Mouse (Mus musculus): ENCODE measurements around the gene Slc12a7. TPM values are rescaled to one million over a fixed set of nuclear protein-coding genes. Genes with fewer than 3 reads are reported as not detected.

Gene Slc12a7
- total and polyA plus RNA-seq, 3 experiments, result 3.1 to 6.9 TPM; not detected in 1

- no peaks in the 10 kb centered on the region for H3K9me3 ChIP-seq (replicated peaks; ENCODE audit: insufficient read depth, low read length)
- H3K4me1 ChIP-seq (ENCODE audit: control insufficient read depth in 1 of 2, insufficient read depth in 2 of 2, low read length in 2 of 2), result no peaks in the 10 kb centered on the region
- H3K4me3 ChIP-seq (ENCODE audit: control insufficient read depth in 1 of 2, insufficient read depth in 1 of 2, low read depth in 2 of 2, low read length in 2 of 2), result no peak overlapping the region
- H3K9ac ChIP-seq (ENCODE audit: control insufficient read depth, low read depth, low read length, poor library complexity, severe bottlenecking), result no peak overlapping the region
- TF ChIP-seq CTCF (IDR thresholded peaks at IDR 0.05 in 2 of 3, conservative IDR thresholded peaks at IDR 0.05 in 1 of 3; ENCODE audit: control insufficient read depth in 1 of 3, insufficient read depth in 1 of 3, low read depth in 2 of 3, low read length in 3 of 3, poor library complexity in 1 of 3, severe bottlenecking in 1 of 3), result peak; percentile 69 to 88 (median 82)
- TF ChIP-seq ZC3H11A (IDR thresholded peaks at IDR 0.05; ENCODE audit: low read depth, low read length), result peak; percentile 71
- TF ChIP-seq MYC (IDR thresholded peaks at IDR 0.05; ENCODE audit: low read depth, low read length), result no peak
- TF ChIP-seq NRF1 (IDR thresholded peaks at IDR 0.05; ENCODE audit: insufficient read depth, low read depth, low read length, poor library complexity, severe bottlenecking), result no peak
- peak; percentile 93 for TF ChIP-seq SMC3 (IDR thresholded peaks at IDR 0.05; ENCODE audit: low read depth, low read length)
- TF ChIP-seq HCFC1 (IDR thresholded peaks at IDR 0.05; ENCODE audit: low read depth, low read length), result no peak
- no peak for TF ChIP-seq POLR2AphosphoS5 (IDR thresholded peaks at IDR 0.05; ENCODE audit: borderline replicate concordance, low read depth, low read length)
- no peak for TF ChIP-seq RCOR1 (IDR thresholded peaks at IDR 0.05; ENCODE audit: low read depth, low read length)
- TF ChIP-seq CHD1 (IDR thresholded peaks at IDR 0.05; ENCODE audit: low read depth, low read length), result no peak
- peak; percentile 78 for TF ChIP-seq RAD21 (IDR thresholded peaks at IDR 0.05; ENCODE audit: low read depth, low read length)
- H3K79me2 ChIP-seq (ENCODE audit: control insufficient read depth, insufficient read depth, low read length, poor library complexity), result no peaks in the 10 kb centered on the region
- H3K36me3 ChIP-seq (ENCODE audit: control insufficient read depth in 1 of 2, insufficient read depth in 2 of 2, low read length in 2 of 2), result no peaks in the 10 kb centered on the region
- no peak overlapping the region for H3K27ac ChIP-seq (ENCODE audit: control insufficient read depth, low read depth, low read length)
- DNase-seq (ENCODE audit: low read depth, low spot score), result peak; percentile 70
- no peaks in the 10 kb centered on the region for H3K27me3 ChIP-seq (ENCODE audit: control insufficient read depth in 1 of 2, insufficient read depth in 2 of 2, low read length in 2 of 2)
Observed at GRCm38 (mm10) chr13:73822187-73822800, 89.4 kb downstream of the Slc12a7 start.

- no peaks in the 10 kb centered on the region for H3K27me3 ChIP-seq (ENCODE audit: control insufficient read depth in 1 of 2, insufficient read depth in 2 of 2, low read length in 2 of 2)
- H3K27ac ChIP-seq (ENCODE audit: control insufficient read depth, low read depth, low read length), result no peak overlapping the region
- no peak overlapping the region for H3K4me3 ChIP-seq (ENCODE audit: control insufficient read depth in 1 of 2, insufficient read depth in 1 of 2, low read depth in 2 of 2, low read length in 2 of 2)
- no peaks in the 10 kb centered on the region for H3K36me3 ChIP-seq (ENCODE audit: control insufficient read depth in 1 of 2, insufficient read depth in 2 of 2, low read length in 2 of 2)
- DNase-seq (ENCODE audit: low read depth, low spot score), result no peak
- H3K9ac ChIP-seq (ENCODE audit: control insufficient read depth, low read depth, low read length, poor library complexity, severe bottlenecking), result no peak overlapping the region
- no peak for TF ChIP-seq MYB (IDR thresholded peaks at IDR 0.05; ENCODE audit: low read depth, low read length)
- no peak for TF ChIP-seq TBP (IDR thresholded peaks at IDR 0.05; ENCODE audit: low read depth, low read length)
- no peak for TF ChIP-seq MAFK (IDR thresholded peaks at IDR 0.05; ENCODE audit: borderline replicate concordance, low read depth, low read length)
- no peak for TF ChIP-seq CHD2 (IDR thresholded peaks at IDR 0.05; ENCODE audit: low read length)
- no peak for TF ChIP-seq UBTF (IDR thresholded peaks at IDR 0.05; ENCODE audit: borderline replicate concordance, insufficient read depth, low read depth, low read length)
- TF ChIP-seq TAL1 (IDR thresholded peaks at IDR 0.05; ENCODE audit: low read length), result no peak
- TF ChIP-seq POLR2AphosphoS2 (IDR thresholded peaks at IDR 0.05; ENCODE audit: low read length), result no peak
- no peak for TF ChIP-seq ZNF384 (IDR thresholded peaks at IDR 0.05; ENCODE audit: low read depth, low read length)
- TF ChIP-seq MEF2A (IDR thresholded peaks at IDR 0.05; ENCODE audit: extremely low read depth, insufficient replicate concordance, low read depth, low read length, poor library complexity, severe bottlenecking), result no peak
- no peak for TF ChIP-seq MAX (IDR thresholded peaks at IDR 0.05; ENCODE audit: low read length)
- no peak for TF ChIP-seq MXI1 (IDR thresholded peaks at IDR 0.05; ENCODE audit: low read depth, low read length)
- no peak for TF ChIP-seq E2F4 (IDR thresholded peaks at IDR 0.05; ENCODE audit: borderline replicate concordance, low read depth, low read length)
- H3K4me1 ChIP-seq (ENCODE audit: control insufficient read depth in 1 of 2, insufficient read depth in 2 of 2, low read length in 2 of 2), result no peaks in the 10 kb centered on the region
- no peaks in the 10 kb centered on the region for H3K79me2 ChIP-seq (ENCODE audit: control insufficient read depth, insufficient read depth, low read length, poor library complexity)
- no peaks in the 10 kb centered on the region for H3K9me3 ChIP-seq (replicated peaks; ENCODE audit: insufficient read depth, low read length)
Observed at GRCm38 (mm10) chr13:73823711-73824110, 90.8 kb downstream of the Slc12a7 start.

Data from MEL (cell line).